Mouse (Mus musculus) G1E (cell line): ENCODE data around the gene Rasgrp3.

ENCODE experiments used
- CTCF ChIP-seq: IDR thresholded peaks from 2 replicates; pipeline ENCODE4 v1.5.1; 2012; ENCODE audit warnings: low read depth, low read length, inconsistent platforms, mixed read lengths
- GATA1 ChIP-seq: IDR thresholded peaks from 2 replicates; pipeline ENCODE4 v1.6.1; 2012; ENCODE audit warnings: borderline replicate concordance, low read length, inconsistent platforms, mixed read lengths
- POLR2AphosphoS5 ChIP-seq: IDR thresholded peaks from 2 replicates; pipeline ENCODE4 v1.6.1; 2012; ENCODE audit warnings: low read depth, low read length, inconsistent platforms; ENCODE audit not compliant: insufficient replicate concordance
- TAL1 ChIP-seq: conservative IDR thresholded peaks from 2 replicates; pipeline ENCODE4 v1.6.1; 2012; ENCODE audit warnings: low read depth, low read length, inconsistent platforms, mixed read lengths

GRCm38 (mm10) chr17:75465635-75465997, 29.9 kb downstream of the Rasgrp3 start:
- no peak for TF ChIP-seq CTCF
- TF ChIP-seq POLR2AphosphoS5 = no peak
- no peak for TF ChIP-seq TAL1
- no peak for TF ChIP-seq GATA1
